Mouse (Mus musculus): ENCODE measurements around the gene Wscd1. TPM values are rescaled to one million over a fixed set of nuclear protein-coding genes. Genes with fewer than 3 reads are reported as not detected.
"Not testable (repeated sequence)": the region's sequence is repeated elsewhere in the genome, so short reads cannot be mapped to it uniquely, and the experiment has no call there.

The Wscd1 gene
- polyA plus RNA-seq, 2 experiments from 2014 or later, result not detected

DNA sequence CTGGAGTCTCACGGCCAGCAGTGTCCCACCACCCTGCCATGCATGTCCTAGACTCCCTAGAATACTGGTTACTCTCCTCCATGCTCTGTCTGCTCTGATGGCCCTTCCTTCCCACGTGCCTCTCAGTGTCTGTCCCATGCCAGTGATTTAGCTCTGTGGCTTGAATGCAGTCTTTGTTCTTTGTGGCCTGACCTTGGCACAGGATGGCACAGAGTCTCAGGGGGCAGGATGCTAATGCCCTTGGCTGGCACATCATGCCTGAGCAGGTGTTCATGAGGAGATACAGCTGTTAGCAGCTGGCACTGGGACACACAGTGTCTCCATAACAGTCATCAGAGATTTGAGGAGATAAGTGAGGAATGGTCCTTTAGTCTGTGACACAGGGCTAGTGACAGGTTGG is 20.8 kb downstream of the Wscd1 start:
- no peak for ATAC-seq

GRCm38 (mm10) chr11:71771074-71771473 is 21.4 kb downstream of the Wscd1 start:
- no peak for ATAC-seq

DNA sequence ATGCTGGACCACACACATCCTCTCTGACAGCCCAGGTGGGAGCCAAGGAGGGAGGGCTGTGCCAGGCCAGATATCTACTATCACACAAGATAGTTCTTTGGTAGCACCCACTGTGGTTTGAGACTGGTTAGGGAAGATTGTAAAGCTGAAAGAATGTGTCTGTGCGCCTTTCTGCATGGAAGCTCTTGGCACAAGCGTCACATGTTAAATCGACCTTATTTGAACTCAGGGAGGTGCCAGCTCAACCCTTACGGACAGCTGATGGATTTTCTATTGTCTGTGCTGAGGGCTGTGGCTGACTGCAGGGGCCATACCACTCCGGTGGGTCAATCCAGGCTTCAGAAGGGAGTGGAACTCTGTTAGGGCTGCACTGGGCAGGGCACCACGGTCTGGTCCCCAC is 22.3 kb downstream of the Wscd1 start:
- no peak for ATAC-seq

GRCm38 (mm10) chr11:71772802-71773201 is 23.1 kb downstream of the Wscd1 start:
- no peak for ATAC-seq

- no peak for ATAC-seq
Observed at GRCm38 (mm10) chr11:71773986-71774767, 24.5 kb downstream of the Wscd1 start.

- no peak for ATAC-seq
Observed at GRCm38 (mm10) chr11:71775056-71775455, 25.3 kb downstream of the Wscd1 start.

DNA sequence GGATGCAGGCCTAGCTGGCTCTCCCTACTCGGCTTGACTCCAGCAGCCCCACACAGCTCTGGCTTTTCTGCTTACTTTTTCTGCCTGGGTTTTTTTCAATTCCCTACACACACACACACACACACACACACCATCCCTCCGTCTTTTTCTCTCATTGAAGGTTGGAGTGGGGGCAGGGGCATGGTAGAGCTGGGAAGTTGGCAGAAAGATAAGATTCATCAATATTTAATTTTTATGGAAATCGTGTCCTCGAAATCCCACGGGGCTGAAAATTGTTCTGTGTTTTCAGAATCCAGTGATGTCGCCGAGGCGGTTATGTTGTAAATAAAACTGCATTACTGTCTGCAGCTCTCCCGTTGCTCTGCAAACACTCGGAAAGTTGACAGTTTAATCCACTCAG is 29.9 kb downstream of the Wscd1 start:
- ATAC-seq, result no peak

DNA sequence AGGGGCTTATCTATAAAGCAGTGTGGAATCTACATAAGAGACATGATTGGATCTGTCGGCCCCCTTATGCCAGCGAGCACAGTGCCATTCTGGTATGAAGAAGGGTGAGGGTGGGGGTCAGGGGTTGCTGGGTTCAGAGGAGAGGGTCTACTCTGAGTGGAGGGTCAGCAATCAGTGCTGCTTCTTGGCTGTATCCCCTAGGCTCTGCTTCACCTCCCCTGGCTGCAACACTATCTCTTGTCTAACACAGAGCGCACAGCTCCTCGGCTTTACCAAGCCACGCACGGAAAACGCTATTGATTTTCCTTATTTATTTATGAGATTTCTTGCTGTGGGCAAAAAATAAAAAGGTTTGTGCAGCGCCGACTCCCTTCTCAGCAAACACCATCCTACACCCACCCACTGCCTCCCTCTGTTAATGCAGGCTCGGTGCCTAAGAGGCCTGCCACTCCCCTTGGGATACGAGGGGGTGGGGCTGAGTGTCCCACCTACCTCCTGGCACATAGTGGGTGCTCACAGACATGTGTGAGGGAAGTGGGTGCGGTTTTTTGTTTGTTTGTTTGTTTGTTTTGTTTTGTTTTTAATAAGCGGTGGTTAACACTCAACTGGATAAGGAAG is 32.1 kb downstream of the Wscd1 start:
- no peak for ATAC-seq

DNA sequence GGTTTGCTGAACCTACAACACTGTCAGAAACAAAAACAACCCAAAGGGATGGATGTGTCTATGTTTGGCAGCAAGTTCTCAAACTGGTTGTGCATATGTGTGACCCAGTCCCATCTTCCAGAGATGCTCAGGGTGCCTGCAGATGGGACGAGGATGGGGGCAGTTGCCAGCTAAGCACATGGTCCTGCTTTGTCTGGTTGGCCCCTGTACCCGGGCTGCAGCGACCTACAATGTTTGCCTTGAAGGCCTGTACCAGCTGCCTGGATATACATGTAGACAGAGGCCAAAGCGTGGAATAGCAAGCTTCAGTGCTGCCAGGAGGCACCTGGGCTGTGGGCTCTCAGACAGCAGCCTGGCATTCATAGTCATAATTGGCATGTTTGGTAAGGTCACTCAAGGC is 35.8 kb downstream of the Wscd1 start:
- ATAC-seq, result no peak

DNA sequence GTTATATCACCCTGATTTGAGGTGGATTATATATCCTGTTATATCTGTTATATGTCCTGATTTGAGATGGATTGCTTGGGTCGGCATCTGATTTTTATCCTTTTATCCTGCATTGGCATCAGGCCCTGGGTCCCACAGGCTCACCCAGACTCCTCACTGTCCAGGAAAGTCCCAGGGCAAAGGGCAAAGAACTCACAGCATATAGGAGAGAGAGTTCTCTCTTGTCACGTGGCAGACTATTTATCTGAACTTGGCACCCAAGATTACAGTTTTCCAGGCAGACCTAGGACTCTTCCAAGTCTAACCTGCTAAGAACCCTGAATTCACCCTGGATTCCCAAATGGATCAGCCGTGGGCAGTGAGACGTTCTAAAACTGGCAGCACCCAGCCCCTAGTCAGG is 38.5 kb downstream of the Wscd1 start:
- ATAC-seq, result no peak

- no peak for ATAC-seq
Observed at GRCm38 (mm10) chr11:71790227-71790626, 40.5 kb downstream of the Wscd1 start.

- no peak for ATAC-seq
Observed at GRCm38 (mm10) chr11:71799206-71799605, 49.5 kb downstream of the Wscd1 start.

DNA sequence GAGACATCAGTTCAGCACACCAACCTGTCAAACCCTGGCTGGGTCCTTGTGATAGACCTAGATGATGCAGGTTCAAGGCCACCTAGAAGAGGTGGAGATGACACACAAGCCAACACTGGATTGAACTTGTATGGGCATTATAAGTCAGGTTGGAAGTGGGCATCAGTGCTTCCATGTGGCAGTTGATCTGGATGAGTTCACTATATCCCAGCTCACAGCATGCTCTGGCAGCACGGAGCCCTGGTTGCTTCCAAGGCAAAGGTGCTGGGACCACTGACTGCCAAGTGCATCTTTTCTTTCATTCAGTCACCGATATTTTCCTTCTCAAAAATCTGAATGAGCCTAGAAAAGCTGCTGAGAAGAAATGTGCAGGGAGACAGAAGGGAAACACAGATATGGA is 58.8 kb downstream of the Wscd1 start:
- ATAC-seq, result no peak

- no peak for ATAC-seq
Observed at GRCm38 (mm10) chr11:71811828-71812227, 62.1 kb downstream of the Wscd1 start.

DNA sequence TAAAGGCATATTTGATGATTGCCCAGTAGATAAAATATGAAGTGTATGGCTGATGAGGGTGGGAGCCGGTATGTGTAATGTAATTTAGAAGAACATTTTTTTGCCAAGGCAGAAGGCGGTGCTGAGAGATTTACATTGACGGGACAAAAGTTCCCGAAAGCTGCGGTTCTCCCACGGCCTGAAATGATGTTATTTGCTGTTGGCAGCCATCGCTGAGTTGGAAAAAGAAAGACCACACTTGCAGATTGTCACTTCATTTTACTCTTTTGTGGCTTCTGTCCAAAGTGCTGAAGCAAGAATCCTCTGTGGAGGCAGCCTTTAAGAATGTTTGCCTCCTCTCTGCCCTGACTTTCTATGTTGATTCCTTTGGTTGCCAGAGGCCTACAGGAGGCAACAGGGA is 63.2 kb downstream of the Wscd1 start:
- ATAC-seq, result no peak

DNA sequence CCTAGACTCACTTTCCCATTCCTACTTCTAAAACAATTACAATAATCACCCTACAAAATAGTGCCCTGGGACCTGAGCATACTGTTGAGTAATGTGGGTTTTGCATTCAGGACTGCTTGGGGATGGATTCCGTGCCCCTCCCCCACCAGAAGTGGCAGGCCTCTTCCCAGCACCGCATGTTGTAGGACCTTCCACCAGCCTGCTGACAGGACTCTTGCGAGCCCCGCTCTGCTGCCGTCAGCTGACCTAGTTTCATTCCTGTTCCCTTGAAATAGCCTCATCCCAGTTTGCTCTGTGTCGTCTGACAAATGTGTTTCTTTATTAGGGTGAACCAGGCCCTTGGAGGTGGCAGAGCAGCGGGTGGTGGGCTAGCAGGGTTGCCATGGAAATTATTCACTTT is 64.8 kb downstream of the Wscd1 start:
- ATAC-seq, result no peak

- ATAC-seq, result no peak
Observed at GRCm38 (mm10) chr11:71815326-71815725, 65.6 kb downstream of the Wscd1 start.

GRCm38 (mm10) chr11:71816918-71817317 is 67.2 kb downstream of the Wscd1 start:
- no peak for ATAC-seq

DNA sequence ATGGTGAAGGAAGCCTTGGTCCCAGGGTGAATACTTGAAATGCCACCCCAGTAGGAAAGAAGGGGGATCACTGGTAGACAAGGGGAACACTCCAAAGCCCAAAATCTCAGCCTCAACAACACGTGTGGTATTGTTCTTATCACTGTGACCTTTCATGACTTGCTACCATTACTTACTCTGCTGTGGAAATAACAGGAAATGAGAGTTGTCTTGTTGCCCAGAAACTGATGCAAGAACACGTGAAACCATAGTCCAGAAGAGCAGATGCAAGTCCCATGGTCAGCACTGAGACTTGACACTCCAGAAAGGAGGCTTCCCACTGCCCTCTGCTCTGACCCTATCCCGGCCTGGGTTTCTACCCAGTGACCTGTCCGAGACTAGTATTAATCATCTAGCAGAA is 67.6 kb downstream of the Wscd1 start:
- no peak for ATAC-seq

DNA sequence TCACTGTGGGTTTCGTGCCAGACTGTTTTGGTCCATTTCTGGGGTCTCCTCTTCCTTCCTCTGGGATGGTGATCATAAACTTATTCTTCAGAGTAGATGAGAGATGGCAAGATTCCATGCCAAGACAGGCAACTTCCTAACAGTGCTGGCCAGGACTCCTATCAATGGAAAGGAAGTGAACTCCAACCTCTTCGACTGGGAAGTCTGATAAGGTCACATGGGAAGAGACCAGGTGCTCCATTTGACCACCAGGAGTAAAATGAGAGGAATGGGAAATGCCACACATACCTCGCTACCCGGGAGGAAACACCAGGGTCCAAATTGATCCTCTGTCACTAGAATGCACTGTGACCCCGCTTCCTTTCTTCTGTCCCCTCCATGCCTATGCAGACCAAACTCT is 68.4 kb downstream of the Wscd1 start:
- no peak for ATAC-seq

- no peak for ATAC-seq
Observed at GRCm38 (mm10) chr11:71819901-71820300, 70.2 kb downstream of the Wscd1 start.

- ATAC-seq, result no peak
Observed at GRCm38 (mm10) chr11:71820847-71821246, 71.1 kb downstream of the Wscd1 start.

DNA sequence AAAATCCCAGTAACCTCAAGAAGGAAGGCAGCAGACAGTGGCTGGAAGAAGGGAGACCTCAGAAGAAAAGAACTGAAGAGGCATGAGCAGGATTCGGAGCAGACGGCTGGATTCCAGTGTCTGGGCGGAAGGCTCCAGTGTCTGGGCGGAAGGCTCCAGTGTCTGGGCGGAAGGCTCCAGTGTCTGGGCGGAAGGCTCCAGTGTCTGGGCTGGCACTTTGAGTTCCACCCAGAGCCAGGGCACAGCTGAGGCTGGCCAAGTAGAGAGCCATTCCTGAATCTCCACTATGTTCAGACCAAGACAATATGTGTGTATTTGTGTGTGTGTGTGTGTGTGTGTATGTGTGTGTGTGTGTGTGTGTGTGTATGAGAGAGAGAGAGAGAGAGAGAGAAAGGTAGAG is 71.8 kb downstream of the Wscd1 start:
- not testable (repeated sequence) for ATAC-seq

GRCm38 (mm10) chr11:71822031-71822430 is 72.3 kb downstream of the Wscd1 start:
- ATAC-seq, result no peak

DNA sequence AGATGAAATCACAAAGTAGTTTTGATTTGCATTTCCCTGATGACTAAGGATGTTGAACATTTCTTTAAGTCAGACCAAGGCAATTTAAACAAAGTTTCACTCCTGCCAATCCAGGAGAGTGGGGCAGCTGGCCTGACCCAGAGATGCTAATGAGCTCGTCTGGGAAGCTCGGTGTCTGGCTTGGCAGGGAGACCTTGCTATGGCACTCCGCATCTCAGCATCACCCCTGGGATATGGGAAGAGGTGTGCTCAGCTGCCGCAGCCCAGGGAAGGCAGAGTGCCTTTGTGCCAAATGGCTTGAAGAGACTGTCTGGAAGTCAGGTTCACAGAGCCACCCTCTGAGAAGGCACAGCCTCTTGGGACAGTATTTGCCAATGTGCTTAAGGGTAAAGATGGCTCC is 75.3 kb downstream of the Wscd1 start:
- no peak for ATAC-seq

Data from CD4-positive, CD25-positive, alpha-beta regulatory T cell, adult 4 months (primary cell).